Mouse (Mus musculus) spleen, adult 2 months (tissue): ENCODE data around the gene Hspa5.

Experiments used
- CTCF ChIP-seq: fragments of 200-500 bp; IDR thresholded peaks from 2 replicates; pipeline ENCODE4 v1.5.1; 2011; ENCODE audit warnings: mild to moderate bottlenecking, inconsistent platforms; ENCODE audit not compliant: insufficient read depth, insufficient read length, insufficient replicate concordance; ENCODE audit errors: extremely low read depth
- POLR2A ChIP-seq: fragments of 200-500 bp; IDR thresholded peaks from 2 replicates; pipeline ENCODE4 v1.6.1; 2011; ENCODE audit warnings: low read depth, low read length, inconsistent platforms

GRCm38 (mm10) chr2:34812706-34813105, 40.9 kb downstream of the Hspa5 start:
- TF ChIP-seq POLR2A = no peak
- TF ChIP-seq CTCF = no peak
